Comparison of ENCODE assay signal across 33 mouse cellular contexts in genomic region chrX:17415163-17415562, GRCm38 (mm10).
"Had no signal": no experiment of that assay in that cellular context is flagged by ENCODE, and none has a peak within 500 bp of the region (broad histone marks: within the 10 kb centered on the region; RNA-seq: fewer than 3 reads in every experiment).

No protein-coding gene starts in this region.

- DNase-seq: left cerebral cortex, postnatal 4 days; liver; liver, embryonic 13.5 days; liver, postnatal 0 days; lung, adult 18-20 months; lung, adult 2 months; lung, embryonic 14.5 days; lung, postnatal 10 days; lung, postnatal 14 days; lung, postnatal 36 days; lung, postnatal 4 days; midbrain, embryonic 14.5 days had no signal

- H3K36me3 ChIP-seq: limb, embryonic 10.5 days; limb, embryonic 12.5 days; limb, embryonic 13.5 days; limb, embryonic 15.5 days; liver, embryonic 12.5 days; liver, embryonic 13.5 days; liver, embryonic 15.5 days; lung, embryonic 15.5 days; midbrain, embryonic 10.5 days; midbrain, embryonic 12.5 days; midbrain, embryonic 13.5 days; midbrain, embryonic 15.5 days; neural tube, embryonic 12.5 days; neural tube, embryonic 13.5 days had no signal

- H3K27me3 ChIP-seq: limb, embryonic 12.5 days; limb, embryonic 13.5 days; limb, embryonic 15.5 days; liver, embryonic 12.5 days; liver, embryonic 13.5 days; liver, embryonic 15.5 days; lung, embryonic 15.5 days; megakaryocyte, embryonic 14.5 days; midbrain, embryonic 12.5 days; midbrain, embryonic 13.5 days; midbrain, embryonic 15.5 days; neural tube, embryonic 12.5 days; neural tube, embryonic 13.5 days had no signal

- H3K27ac ChIP-seq: limb, embryonic 10.5 days; limb, embryonic 12.5 days; limb, embryonic 13.5 days; limb, embryonic 15.5 days; liver, embryonic 12.5 days; liver, embryonic 13.5 days; liver, embryonic 14.5 days; liver, embryonic 15.5 days; lung, embryonic 15.5 days; macrophage; midbrain, embryonic 10.5 days; midbrain, embryonic 12.5 days; midbrain, embryonic 13.5 days; midbrain, embryonic 15.5 days; neural tube, embryonic 12.5 days; neural tube, embryonic 13.5 days had no signal

- ATAC-seq: liver, embryonic 12.5 days; liver, postnatal 0 days; lung, postnatal 0 days; midbrain, embryonic 13.5 days; midbrain, embryonic 15.5 days; midbrain, embryonic 16.5 days had no signal

- H3K9me3 ChIP-seq: limb, embryonic 10.5 days; limb, embryonic 12.5 days; limb, embryonic 13.5 days; limb, embryonic 15.5 days; liver, embryonic 12.5 days; liver, embryonic 13.5 days; liver, embryonic 15.5 days; lung, embryonic 15.5 days; megakaryocyte, embryonic 14.5 days; midbrain, embryonic 10.5 days; midbrain, embryonic 12.5 days; midbrain, embryonic 13.5 days; midbrain, embryonic 15.5 days; neural tube, embryonic 12.5 days; neural tube, embryonic 13.5 days had no signal

- H3K9ac ChIP-seq: limb, embryonic 12.5 days; limb, embryonic 13.5 days; limb, embryonic 15.5 days; liver, embryonic 12.5 days; liver, embryonic 13.5 days; liver, embryonic 14.5 days; liver, embryonic 15.5 days; liver, postnatal 0 days; lung, embryonic 14.5 days; lung, embryonic 15.5 days; midbrain, embryonic 12.5 days; midbrain, embryonic 13.5 days; midbrain, embryonic 15.5 days; neural tube, embryonic 12.5 days; neural tube, embryonic 13.5 days had no signal

- H3K4me3 ChIP-seq: limb, embryonic 10.5 days; limb, embryonic 12.5 days; limb, embryonic 13.5 days; limb, embryonic 15.5 days; liver, embryonic 12.5 days; liver, embryonic 13.5 days; liver, embryonic 15.5 days; lung, embryonic 15.5 days; megakaryocyte, embryonic 14.5 days; midbrain, embryonic 10.5 days; midbrain, embryonic 12.5 days; midbrain, embryonic 13.5 days; midbrain, embryonic 15.5 days; myocyte; neural tube, embryonic 12.5 days; neural tube, embryonic 13.5 days had no signal

- H3K4me1 ChIP-seq: limb, embryonic 10.5 days; limb, embryonic 12.5 days; limb, embryonic 13.5 days; limb, embryonic 15.5 days; liver, embryonic 12.5 days; liver, embryonic 13.5 days; liver, embryonic 15.5 days; lung, embryonic 15.5 days; megakaryocyte, embryonic 14.5 days; midbrain, embryonic 10.5 days; midbrain, embryonic 12.5 days; midbrain, embryonic 13.5 days; midbrain, embryonic 15.5 days; neural tube, embryonic 12.5 days; neural tube, embryonic 13.5 days had no signal

- H3K4me2 ChIP-seq: limb, embryonic 12.5 days; limb, embryonic 13.5 days; limb, embryonic 15.5 days; liver, embryonic 11.5 days; liver, embryonic 12.5 days; liver, embryonic 13.5 days; liver, embryonic 15.5 days; lung, embryonic 14.5 days; lung, embryonic 15.5 days; midbrain, embryonic 11.5 days; midbrain, embryonic 12.5 days; midbrain, embryonic 13.5 days; midbrain, embryonic 15.5 days; neural tube, embryonic 12.5 days; neural tube, embryonic 13.5 days had no signal
